Mouse (Mus musculus): ENCODE results near the gene Lrrc30.

DNA sequence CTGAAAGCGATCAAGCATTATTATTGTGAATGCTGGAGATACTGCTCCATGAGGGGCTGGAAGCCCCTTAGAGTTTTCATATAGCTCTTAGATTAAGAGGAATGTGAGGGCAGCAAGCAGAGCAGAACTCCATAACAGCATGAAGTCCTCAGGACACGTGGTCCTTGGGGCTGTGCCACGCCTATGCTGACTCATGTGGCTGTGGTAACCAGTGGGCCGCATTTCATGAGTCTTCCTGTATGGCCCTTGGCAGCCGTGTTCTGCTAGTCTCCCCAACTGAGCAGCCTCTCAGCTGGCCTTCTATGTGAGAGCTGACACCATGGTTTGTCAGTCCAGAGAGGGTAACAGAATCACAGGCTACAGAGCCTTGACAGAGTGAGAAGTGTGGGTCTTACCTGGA is 7.1 kb downstream of the Lrrc30 start:
- no peak for TF ChIP-seq CTCF (IDR thresholded peaks at IDR 0.05; ENCODE audit: low read depth)
- no peak for TF ChIP-seq EP300 (IDR thresholded peaks at IDR 0.05; ENCODE audit: low read depth)
